Mouse (Mus musculus) heart, adult 9 months (tissue): ENCODE measurements around the gene Tulp4.
"Not testable (repeated sequence)": the region's sequence is repeated elsewhere in the genome, so short reads cannot be mapped to it uniquely, and the experiment has no call there.

Experiments
- DNase-seq, 2 experiments: peaks; one replicate each; pipeline ENCODE4 v3.0.0; 2022; ENCODE audit warnings: low spot score in 2 of 2

Tulp4 gene

GRCm38 (mm10) chr17:6279205-6279604 lies 173.0 kb downstream of the Tulp4 start:
- DNase-seq: not testable (repeated sequence)

DNA sequence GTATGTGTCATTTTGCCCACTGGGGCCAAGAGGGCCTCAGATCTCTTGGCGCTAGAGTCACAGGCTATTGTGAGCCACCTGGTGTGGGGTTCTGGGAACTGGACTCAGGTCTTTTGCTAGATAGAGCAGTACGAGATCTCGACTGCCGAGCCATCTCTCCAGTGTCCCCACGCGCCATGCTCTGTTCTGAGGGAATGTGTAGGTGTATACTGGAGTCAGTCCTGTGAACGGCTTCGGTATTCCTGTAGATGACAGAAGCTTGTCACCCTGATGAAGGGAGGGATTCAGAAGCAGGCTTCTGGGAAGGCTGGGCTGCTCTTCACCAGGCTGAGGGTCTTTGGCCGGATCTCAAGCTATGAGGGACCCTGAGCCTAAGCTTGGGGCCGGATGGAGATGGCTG lies 173.5 kb downstream of the Tulp4 start:
- DNase-seq: not testable (repeated sequence)

GRCm38 (mm10) chr17:6280513-6280912 lies 174.3 kb downstream of the Tulp4 start:
- DNase-seq: not testable (repeated sequence)

DNA sequence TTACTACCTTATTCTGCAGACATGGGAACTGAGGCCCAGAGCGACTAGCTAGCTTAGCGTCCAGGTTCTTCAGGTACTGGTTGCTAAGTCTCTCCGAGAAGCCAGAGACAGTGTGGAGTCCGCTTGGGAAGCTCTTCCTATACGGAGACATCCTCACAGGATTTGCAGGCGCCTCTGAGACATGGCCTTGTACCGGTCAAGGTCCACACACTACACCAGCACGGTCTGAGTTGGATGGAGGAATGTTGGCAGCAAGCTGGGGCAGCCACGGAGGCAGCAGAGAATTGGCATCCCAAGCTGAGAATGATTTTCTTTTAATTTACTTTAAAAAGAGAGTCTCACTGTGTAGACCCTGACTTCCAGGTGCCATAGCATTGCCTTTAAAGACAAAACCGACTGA lies 176.9 kb downstream of the Tulp4 start:
- DNase-seq: not testable (repeated sequence)

DNA sequence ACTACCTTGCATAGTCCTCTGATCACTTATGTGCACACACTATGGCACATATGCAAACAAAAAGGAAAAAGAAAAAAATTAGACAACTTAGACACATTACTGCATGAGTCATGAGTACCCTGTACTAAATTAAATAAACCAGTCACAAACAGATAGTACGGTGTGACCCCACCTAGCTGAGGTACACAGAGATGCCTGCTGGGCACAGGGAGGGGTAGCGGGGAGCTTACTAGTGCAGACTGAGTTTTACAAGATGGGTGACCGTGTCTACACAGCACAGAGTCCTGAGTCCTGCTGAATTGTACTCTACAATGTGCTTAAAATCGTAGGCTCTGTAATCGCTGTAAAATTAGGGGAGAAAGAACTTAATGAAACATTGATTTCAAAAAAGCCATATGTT lies 179.9 kb downstream of the Tulp4 start:
- not testable (repeated sequence) for DNase-seq

DNA sequence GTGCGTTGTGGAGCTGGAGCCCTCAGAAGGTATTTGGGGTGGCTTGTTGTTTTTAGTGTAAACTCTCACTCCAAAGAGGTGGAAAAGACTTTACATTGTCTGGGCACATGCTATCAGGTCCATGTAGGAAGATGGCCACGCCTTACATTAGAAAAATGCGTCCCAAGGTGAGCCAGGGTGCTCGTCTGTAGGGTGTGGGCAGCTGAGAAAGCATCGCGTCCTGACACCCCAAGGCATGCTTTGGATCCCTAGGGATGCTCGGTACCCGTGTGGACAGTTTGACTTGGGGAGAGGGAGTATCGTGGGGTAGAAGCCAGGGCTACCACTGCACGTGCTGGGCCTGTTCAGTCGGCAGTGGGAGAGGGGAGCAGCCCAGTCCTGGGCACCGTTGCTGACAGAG lies 182.8 kb downstream of the Tulp4 start:
- not testable (repeated sequence) for DNase-seq

GRCm38 (mm10) chr17:6293882-6294281 lies 187.6 kb downstream of the Tulp4 start:
- not testable (repeated sequence) for DNase-seq

GRCm38 (mm10) chr17:6297060-6297795 lies 191.0 kb downstream of the Tulp4 start:
- DNase-seq: not testable (repeated sequence)

DNA sequence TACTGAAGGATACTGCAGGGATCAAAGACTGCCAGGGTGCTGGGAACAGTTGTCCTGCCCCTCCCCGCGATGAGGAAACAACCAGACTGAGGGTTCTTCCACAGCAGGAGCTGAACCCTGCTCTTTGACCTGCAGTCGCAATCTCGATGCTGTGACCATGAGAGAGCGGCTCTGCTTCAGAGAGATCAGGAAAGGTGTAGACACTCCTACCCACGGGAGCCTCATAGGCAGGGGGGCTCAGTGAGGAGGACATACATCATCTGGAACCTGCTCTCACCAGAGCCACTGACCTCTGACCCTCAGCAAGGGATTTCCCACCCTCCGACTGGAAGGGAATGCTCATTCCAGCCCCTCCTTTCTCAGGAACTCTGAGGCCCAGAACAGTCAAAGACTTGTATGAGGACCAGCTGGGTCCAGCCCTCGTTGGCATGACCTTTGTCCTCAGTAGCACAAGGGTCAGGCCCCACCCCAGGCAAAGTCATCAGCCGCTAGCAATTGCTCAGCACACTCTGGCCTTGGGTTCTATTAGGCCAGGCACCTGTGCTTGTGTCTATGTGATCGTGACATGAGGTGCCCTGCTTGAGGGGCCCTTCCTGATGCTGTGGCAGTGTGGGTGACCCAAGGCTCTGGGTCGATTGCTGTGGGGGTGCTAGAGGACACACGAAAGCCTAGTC lies 194.1 kb downstream of the Tulp4 start:
- not testable (repeated sequence) for DNase-seq
